Mouse (Mus musculus): ENCODE results near the gene Foxi1. TPM values are rescaled to one million over a fixed set of nuclear protein-coding genes. Genes with fewer than 3 reads are reported as not detected.
A peak's percentile ranks its signal among the peaks of the same experiment; 100 is the strongest.
"Not testable (repeated sequence)": the region's sequence is repeated elsewhere in the genome, so short reads cannot be mapped to it uniquely, and the experiment has no call there.

Gene Foxi1
- not detected for total RNA-seq (2022)

- no peak for DNase-seq (ENCODE audit: low spot score in 2 of 2)
These were observed at the start of gene Foxi1 for GRCm38 (mm10) chr11:34207989-34208388. Gene Foxi1 (minus strand): TSS chr11:34208089.

- DNase-seq (ENCODE audit: low spot score in 2 of 2), result no peak
These were observed 35.1 kb upstream of the Foxi1 start for GRCm38 (mm10) chr11:34242979-34243378.

- DNase-seq (ENCODE audit: low spot score in 2 of 2), result no peak
These were observed 32.4 kb upstream of the Foxi1 start for GRCm38 (mm10) chr11:34240252-34240651.

- DNase-seq (ENCODE audit: low spot score in 2 of 2), result peak in 1 of 2 experiments; percentile 25
These were observed 31.8 kb upstream of the Foxi1 start for GRCm38 (mm10) chr11:34239691-34240090.

GRCm38 (mm10) chr11:34236885-34237284 lies 29.0 kb upstream of the Foxi1 start:
- DNase-seq (ENCODE audit: low spot score in 2 of 2), result no peak

- no peak for DNase-seq (ENCODE audit: low spot score in 2 of 2)
These were observed 28.3 kb upstream of the Foxi1 start for GRCm38 (mm10) chr11:34236091-34236759.

- peak; percentile 19 to 23 for DNase-seq (ENCODE audit: low spot score in 2 of 2)
These were observed 21.0 kb upstream of the Foxi1 start for GRCm38 (mm10) chr11:34228758-34229364.

GRCm38 (mm10) chr11:34227180-34227579 lies 19.3 kb upstream of the Foxi1 start:
- DNase-seq (ENCODE audit: low spot score in 2 of 2), result no peak

- not testable (repeated sequence) for DNase-seq (ENCODE audit: low spot score in 2 of 2)
These were observed 12.7 kb upstream of the Foxi1 start for GRCm38 (mm10) chr11:34220596-34220995.

GRCm38 (mm10) chr11:34212853-34213252 lies 5.0 kb upstream of the Foxi1 start:
- peak; percentile 29 to 52 for DNase-seq (ENCODE audit: low spot score in 2 of 2)

- no peak for DNase-seq (ENCODE audit: low spot score in 2 of 2)
These were observed 5.1 kb downstream of the Foxi1 start for GRCm38 (mm10) chr11:34202769-34203168.

GRCm38 (mm10) chr11:34195142-34195541 lies 12.7 kb downstream of the Foxi1 start:
- no peak for DNase-seq (ENCODE audit: low spot score in 2 of 2)

GRCm38 (mm10) chr11:34194158-34194941 lies 13.5 kb downstream of the Foxi1 start:
- DNase-seq (ENCODE audit: low spot score in 2 of 2), result no peak

- no peak for DNase-seq (ENCODE audit: low spot score in 2 of 2)
These were observed 14.2 kb downstream of the Foxi1 start for GRCm38 (mm10) chr11:34193658-34194057.

GRCm38 (mm10) chr11:34184266-34184665 lies 23.6 kb downstream of the Foxi1 start:
- no peak for DNase-seq (ENCODE audit: low spot score in 2 of 2)

- DNase-seq (ENCODE audit: low spot score in 2 of 2), result peak in 1 of 2 experiments; percentile 36
These were observed 26.4 kb downstream of the Foxi1 start for GRCm38 (mm10) chr11:34181214-34182117.

- no peak for DNase-seq (ENCODE audit: low spot score in 2 of 2)
These were observed 29.1 kb downstream of the Foxi1 start for GRCm38 (mm10) chr11:34178752-34179151.

- DNase-seq (ENCODE audit: low spot score in 2 of 2), result no peak
These were observed 31.5 kb downstream of the Foxi1 start for GRCm38 (mm10) chr11:34176371-34176770.

- no peak for DNase-seq (ENCODE audit: low spot score in 2 of 2)
These were observed 36.7 kb downstream of the Foxi1 start for GRCm38 (mm10) chr11:34171221-34171620.

- peak in 1 of 2 experiments; percentile 36 for DNase-seq (ENCODE audit: low spot score in 2 of 2)
These were observed 38.4 kb downstream of the Foxi1 start for GRCm38 (mm10) chr11:34169464-34169894.

GRCm38 (mm10) chr11:34166392-34166791 lies 41.5 kb downstream of the Foxi1 start:
- no peak for DNase-seq (ENCODE audit: low spot score in 2 of 2)

Data from gastrocnemius, adult 8-10 months (tissue).